Mouse (Mus musculus) lung, postnatal 10 days (tissue): ENCODE results near the gene Syt15.

ENCODE experiments used
- DNase-seq: peaks from one replicate; pipeline ENCODE4 v3.0.0; 2021

The Syt15 gene

DNA sequence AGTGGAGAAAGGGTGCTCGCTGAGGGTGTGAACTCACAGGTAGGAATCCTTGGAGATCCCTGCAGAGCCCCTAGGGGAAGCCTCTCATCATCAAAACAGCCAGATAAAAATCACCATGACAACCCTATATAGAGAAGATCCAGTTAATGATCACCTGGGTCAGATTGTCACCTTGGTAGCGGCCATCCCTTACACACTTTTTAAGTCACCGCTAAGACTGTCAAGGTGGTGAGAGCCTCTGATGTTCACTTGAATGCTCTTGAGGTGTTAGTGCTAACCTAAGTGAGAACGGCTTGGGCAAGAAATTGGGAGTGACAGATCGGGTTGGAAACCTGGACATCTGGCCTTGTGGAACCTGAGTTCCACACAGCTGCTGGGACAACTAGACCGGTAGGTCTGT lies at the start of gene Syt15:
TSS of gene Syt15 (plus strand) at position 301 of the 400 bp plus-strand sequence.
- DNase-seq, result no peak

DNA sequence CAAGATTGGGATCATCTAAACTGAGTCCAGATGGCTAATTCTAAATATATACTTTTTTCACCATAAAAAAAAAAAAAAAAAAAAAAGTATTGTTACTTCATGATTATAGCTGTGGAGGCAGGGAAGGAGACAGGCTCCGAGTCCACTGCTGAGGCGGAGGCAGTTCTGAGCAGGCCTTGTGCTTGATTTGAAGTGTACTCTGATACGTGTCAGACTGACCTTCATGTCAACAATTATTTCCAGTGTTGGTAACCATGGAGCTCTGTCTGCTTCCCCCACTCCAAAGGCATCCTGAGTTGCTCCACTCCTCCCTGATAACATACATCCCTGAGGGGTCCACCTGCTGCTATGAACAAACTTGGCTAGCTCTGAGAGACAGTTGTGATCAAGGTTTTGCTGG lies 48.3 kb upstream of the Syt15 start:
- no peak for DNase-seq

- DNase-seq, result no peak
These were observed 40.0 kb upstream of the Syt15 start for GRCm38 (mm10) chr14:34179351-34179750.

GRCm38 (mm10) chr14:34183101-34183500 lies 36.3 kb upstream of the Syt15 start:
- no peak for DNase-seq

- peak; percentile 84 for DNase-seq
These were observed 30.8 kb upstream of the Syt15 start for GRCm38 (mm10) chr14:34188629-34189028.

- no peak for DNase-seq
These were observed 29.0 kb upstream of the Syt15 start for GRCm38 (mm10) chr14:34190361-34190760.

DNA sequence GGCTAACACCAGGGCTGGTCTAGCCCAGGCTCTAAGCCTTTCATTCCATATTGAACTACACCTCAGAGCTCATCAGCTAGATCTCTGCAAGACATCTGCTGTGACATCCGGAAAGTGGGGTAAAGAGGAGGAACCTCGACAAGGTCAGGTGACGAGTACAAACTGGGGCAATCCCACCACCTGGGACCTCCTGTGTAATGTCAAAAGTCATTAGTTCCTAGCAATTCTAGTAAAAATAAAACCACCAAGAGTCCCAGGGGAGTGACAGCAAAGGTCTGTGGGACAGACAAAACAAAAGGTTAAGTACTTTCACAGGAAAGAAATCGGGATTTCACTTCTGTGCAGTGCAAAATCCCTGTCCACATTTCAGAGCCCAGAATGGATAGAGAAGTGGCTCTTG lies 25.5 kb upstream of the Syt15 start:
- no peak for DNase-seq

DNA sequence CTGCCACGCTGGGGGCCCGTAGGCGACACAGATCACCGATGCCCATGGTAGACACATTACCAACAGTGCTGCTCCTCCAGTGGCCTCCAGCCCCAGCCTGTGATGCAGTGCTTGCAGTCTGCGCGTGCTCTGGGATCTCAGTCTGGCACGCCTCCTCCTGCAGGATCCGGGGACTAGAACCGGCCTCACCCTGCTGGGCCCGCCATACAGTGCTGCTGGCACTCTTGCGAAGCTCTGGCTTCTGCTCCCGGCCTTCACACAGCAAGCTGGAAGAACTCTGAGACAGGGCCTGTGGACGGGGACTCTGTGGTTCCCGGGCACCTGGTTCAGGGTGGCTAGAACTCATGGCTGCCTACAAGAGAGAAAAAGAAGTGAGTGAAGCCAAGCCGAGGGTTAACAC lies 23.9 kb upstream of the Syt15 start:
- no peak for DNase-seq

- DNase-seq, result peak; percentile 8
These were observed 22.7 kb upstream of the Syt15 start for GRCm38 (mm10) chr14:34196706-34197105.

DNA sequence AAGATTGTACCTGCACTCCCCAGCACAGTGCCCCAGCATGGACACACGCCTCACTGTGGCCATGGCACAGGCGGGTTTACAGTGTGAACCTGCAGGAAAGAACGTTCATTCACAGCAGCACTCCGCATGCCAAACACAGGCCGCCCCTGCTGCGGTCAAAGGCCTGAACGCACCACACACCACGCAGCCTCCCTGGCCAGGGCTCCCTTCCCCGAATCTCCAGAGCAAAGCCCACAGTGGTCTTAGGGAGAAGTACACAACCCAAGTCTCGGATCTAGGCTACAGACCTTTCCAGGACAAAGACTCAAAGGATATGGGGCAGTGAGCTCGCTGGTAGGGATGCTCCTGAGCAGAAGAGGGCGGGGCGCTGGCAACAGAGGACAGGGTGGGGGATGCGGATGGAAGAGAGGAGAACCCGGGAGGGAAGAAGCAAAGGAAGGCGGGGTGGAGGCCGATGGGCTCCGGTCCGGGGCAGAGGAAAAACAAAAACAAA lies 18.6 kb upstream of the Syt15 start:
- peak; percentile 73 for DNase-seq

DNA sequence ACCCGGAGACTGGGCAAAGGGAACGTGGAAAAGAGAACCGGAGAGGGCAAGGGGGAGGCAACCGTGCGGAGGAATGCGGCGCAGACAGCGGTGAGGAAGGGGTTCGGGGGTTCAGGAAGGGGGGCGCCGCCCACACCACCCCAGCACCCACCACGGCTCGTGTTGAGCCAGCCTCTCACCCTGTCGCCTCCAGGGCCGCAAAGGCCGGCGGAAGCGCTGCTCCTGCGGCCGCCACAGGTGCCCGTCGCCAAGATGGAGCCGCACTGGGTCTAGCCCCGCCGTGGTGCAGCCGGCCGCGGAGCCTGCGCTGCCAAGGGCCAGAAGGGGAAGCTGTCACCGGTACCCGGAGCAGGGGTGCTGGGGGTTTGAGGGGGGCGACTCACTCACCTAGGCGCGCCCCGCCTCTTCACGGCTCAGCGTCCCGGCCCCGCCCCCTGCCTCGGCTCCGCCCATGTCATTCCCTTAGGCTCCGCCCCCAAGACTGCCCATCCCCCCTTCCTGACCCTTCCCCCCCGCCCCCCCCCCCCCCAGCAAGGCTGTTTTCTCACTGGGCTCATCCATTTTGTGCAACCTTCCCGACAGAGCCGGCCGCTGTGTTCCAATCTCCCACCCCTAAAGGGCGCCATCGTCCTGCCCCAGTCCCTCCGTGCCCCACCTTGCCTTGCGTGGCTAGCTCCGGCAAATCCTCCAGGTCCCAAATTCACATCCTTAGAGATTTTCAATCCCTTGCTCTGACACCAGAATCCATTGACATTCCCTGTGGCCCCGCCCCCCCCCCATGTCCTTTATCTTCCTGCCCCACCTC lies 18.0 kb upstream of the Syt15 start, which contains the start of gene Gprin2:
TSS of gene Gprin2 (minus strand) at position 423 of the 805 bp plus-strand sequence.
- peak; percentile 29 for DNase-seq

DNA sequence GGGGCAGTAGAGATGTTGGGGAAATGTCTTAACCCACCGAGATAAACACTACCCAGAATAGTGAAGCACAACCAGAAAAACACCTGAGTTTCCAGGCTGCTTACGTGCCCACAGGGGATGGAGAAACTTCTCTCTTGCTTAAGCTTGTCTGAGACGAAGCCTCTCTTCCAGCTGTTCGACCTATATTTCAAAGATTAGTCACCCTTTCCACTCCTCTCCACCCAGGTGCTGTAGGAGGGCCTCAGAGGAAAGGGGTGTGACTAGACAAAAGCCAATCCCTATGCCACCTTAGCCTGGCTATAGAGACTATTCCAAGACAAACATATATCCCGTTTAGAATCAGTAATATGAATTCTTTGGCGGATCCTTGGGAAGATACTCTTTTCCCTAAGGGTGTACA lies 11.4 kb upstream of the Syt15 start:
- no peak for DNase-seq

DNA sequence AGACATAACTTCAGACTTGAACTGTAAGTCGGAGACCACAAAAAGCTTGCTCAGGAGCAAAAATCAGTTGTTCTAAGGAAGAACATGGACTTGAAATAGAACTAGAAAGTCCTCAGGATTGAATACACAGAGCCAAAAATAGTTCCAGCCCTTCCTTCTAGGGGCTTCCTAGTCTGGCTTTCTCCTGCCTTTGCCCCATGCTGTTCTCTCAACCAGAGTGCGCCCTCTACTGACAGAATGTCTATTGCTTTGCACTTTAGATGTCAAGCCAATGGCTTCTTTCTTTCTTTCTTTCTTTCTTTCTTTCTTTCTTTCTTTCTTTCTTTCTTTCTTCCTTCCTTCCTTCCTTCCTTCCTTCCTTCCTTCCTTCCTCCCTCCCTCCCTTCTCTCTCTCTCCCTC lies 10.7 kb upstream of the Syt15 start:
- DNase-seq, result peak; percentile 74

DNA sequence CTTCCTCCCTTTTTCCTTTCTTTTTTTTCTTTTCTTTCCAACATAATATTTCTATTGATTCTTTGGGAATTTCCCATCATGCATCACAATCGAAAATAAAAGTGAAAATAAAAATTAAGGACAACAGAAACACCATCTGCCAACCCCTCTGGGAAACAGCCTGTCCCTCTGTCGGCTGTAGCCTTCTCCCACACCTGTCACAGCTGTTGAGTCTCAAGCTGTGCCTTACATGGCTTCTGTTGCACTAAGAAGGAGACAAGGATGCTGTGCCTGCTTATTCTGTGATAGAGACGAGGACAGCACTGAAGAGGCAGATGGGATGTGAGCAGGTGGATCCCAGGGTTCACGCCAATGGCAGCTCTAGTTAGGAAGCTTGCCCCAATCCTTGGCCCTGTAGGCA lies 10.3 kb upstream of the Syt15 start:
- no peak for DNase-seq

DNA sequence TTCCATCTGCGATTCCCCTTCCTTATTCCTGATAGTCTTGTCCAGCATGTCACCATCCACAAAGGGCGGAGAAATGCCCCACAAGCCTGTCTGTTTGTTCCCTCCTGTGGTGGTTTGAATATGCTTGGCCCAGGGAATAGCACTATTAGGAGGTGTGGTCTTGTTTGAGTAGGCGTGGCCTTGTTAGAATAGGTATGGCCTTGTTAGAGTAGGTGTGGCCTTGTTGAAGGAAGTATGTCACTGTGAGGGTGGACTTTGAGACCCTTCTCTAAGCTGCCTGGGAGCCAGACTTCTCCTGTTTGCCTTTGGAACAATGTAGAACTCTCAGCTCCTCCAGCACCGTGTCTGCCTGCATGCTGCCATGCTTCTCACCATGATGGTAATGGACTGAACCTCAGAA lies 9.5 kb upstream of the Syt15 start:
- DNase-seq, result no peak

DNA sequence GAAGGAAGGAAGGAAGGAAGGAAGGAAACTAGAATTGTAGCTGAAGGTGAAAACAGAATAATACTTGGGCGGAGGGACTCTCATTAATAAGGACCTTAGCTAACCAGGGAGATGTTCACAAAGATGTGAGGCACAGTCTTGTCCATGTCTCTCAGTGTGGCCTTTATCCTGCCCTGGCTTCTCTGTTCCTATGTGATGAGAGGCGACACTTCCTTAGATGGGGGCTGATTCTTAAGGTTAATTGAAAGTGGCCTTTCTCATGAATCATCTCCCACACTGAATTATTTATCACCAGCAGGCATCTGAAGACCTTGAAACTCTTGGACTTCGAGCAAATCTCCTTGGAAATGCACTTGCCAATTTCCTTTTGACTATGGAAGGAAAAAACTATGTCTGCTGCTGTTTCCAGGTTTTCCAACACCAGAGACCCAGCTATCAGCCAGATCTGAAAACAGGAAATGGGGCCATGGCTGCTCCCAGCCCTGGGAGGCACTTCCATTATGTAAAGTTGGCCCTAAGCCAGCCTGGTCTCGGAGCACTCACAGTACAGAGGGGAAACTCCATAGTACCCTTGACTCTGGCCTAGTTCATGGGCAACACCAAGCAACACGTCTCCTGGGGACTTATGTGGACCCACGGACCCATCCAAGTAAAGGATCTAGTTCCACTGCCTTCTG lies 3.8 kb upstream of the Syt15 start:
- peak; percentile 76 for DNase-seq

DNA sequence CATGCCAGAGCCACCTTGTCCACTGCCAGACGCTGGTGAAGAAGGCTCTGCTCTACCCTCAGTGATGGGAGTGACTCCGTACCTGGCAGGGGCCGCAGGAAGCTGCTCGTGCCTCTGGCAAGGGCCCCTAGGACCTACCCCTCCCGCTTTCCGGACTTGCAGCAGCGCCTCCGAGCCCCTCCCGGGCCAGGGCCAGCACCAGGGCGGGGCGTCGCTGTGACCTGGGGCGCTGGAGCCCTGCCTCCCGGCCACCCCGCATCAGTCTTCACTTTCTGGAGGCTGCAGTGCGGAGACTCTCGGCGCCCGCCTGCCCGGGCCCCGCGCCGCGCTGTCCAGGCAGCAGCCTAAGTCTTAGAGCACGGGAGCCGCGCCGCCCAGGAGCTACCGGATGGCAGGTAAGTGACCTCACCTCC lies 397 bp downstream of the Syt15 start:
- peak; percentile 18 for DNase-seq

- no peak for DNase-seq
These were observed 1.0 kb downstream of the Syt15 start for GRCm38 (mm10) chr14:34220426-34220825.

DNA sequence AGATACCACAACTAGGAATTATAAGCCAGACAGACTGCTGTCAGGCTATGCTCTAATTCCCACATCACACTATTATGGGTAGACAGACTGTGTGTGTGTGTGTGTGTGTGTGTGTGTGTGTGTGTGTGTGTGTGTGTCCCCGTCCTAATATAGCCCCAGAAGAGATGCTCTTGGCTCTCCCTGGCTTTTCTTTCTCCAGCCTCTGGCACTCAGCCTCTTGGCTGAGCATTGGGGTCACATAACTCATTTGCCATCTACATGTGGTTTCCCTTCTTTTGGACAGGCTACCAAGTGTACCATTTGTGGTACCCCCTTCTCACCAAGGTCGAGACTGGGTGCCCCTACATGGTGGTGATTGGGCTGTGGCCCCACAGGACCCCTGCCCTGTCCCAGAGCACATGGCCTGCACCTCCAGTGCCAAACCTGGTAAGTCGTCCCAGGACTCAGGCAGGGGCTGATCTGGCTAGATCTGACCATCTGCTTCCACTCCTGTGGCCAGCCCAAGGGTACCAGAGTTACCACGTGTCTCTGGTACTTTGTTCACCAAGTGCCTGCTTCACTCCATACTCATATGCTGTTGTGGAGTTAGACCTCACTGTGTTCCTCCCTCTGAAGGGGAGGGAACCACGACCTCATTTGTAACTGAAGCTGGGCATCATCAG lies 2.2 kb downstream of the Syt15 start:
- peak; percentile 18 for DNase-seq

- peak; percentile 49 for DNase-seq
These were observed 4.0 kb downstream of the Syt15 start for GRCm38 (mm10) chr14:34223362-34223898.

DNA sequence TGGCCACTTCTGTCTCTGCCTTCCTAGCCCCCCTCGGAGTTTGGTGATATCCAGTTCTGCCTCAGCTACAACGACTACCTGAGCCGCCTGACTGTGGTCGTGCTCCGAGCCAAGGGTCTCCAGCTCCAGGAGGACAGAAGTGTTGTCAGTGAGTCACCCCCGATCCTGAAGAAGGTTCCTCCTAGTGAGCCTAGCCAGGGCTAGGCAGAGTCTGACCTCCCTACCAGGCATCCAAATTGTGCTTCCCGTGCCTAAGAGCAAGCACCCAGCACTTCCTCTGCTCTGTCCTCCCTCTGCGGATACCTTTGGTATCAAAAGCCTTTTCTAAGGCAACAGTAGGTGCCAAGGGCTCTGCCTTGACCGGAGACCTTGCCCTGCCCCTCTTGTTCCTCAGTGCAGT lies 6.6 kb downstream of the Syt15 start:
- DNase-seq, result no peak

- DNase-seq, result peak; percentile 32
These were observed 7.2 kb downstream of the Syt15 start for GRCm38 (mm10) chr14:34226566-34226965.

DNA sequence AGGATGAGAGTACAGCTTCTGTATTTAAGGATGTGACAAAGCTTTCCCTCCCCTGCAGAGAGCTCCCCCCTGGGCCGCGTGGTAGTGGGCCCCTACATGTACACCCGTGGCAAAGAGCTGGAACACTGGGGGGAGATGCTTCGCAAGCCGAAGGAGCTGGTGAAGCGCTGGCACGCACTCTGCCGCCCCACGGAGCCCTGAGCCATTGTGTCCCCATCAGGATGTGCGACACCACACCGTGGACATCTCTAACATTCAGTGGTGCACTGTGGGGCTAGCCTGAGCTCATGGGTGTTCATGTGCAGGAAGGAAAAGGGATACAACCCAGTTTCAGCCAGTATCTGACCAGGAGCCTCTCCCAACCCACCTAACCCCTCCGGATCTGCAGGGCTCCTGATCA lies 8.6 kb downstream of the Syt15 start:
- no peak for DNase-seq
